In genomic region chr17:78373174-78373573, GRCm38 (mm10) we compare ENCODE assay signal across 19 mouse cellular contexts.
"Had no signal": no experiment of that assay in that cellular context is flagged by ENCODE, and none has a peak within 500 bp of the region (broad histone marks: within the 10 kb centered on the region; RNA-seq: fewer than 3 reads in every experiment).

No protein-coding gene starts in this region.

- DNase-seq: kidney, adult 9 months; kidney, postnatal 14 days; kidney, postnatal 4 days; lung, adult 18-20 months; lung, postnatal 10 days; lung, postnatal 36 days; right cerebral cortex, adult 18-20 months; right cerebral cortex, postnatal 14 days; right cerebral cortex, postnatal 4 days; thymus, postnatal 36 days had no signal

- H3K36me3 ChIP-seq: midbrain, embryonic 15.5 days had no signal

- H3K4me3 ChIP-seq: lung, embryonic 15.5 days; megakaryocyte, embryonic 14.5 days; midbrain, embryonic 12.5 days; midbrain, embryonic 15.5 days; neural tube, embryonic 12.5 days; neural tube, embryonic 15.5 days; stomach, embryonic 15.5 days had no signal

- H3K9ac ChIP-seq: liver, embryonic 14.5 days; lung, embryonic 15.5 days; midbrain, embryonic 12.5 days; midbrain, embryonic 15.5 days; neural tube, embryonic 12.5 days; neural tube, embryonic 15.5 days; stomach, embryonic 15.5 days had no signal

- H3K9me3 ChIP-seq: lung, embryonic 15.5 days; megakaryocyte, embryonic 14.5 days; midbrain, embryonic 12.5 days; midbrain, embryonic 15.5 days; neural tube, embryonic 12.5 days; neural tube, embryonic 15.5 days; stomach, embryonic 15.5 days had no signal

- H3K4me2 ChIP-seq: liver, embryonic 11.5 days; lung, embryonic 15.5 days; midbrain, embryonic 12.5 days; midbrain, embryonic 15.5 days; neural tube, embryonic 12.5 days; neural tube, embryonic 15.5 days; stomach, embryonic 15.5 days had no signal

- H3K27ac ChIP-seq: liver, embryonic 14.5 days; lung, embryonic 15.5 days; midbrain, embryonic 12.5 days; midbrain, embryonic 15.5 days; neural tube, embryonic 12.5 days; neural tube, embryonic 15.5 days; stomach, embryonic 15.5 days had no signal

- H3K27me3 ChIP-seq: lung, embryonic 15.5 days; megakaryocyte, embryonic 14.5 days; midbrain, embryonic 12.5 days; midbrain, embryonic 15.5 days; neural tube, embryonic 12.5 days; neural tube, embryonic 15.5 days; stomach, embryonic 15.5 days had no signal

- H3K4me1 ChIP-seq: midbrain, embryonic 12.5 days; midbrain, embryonic 15.5 days; neural tube, embryonic 12.5 days; neural tube, embryonic 15.5 days; stomach, embryonic 15.5 days had no signal
